Mouse (Mus musculus): ENCODE results near the gene Sftpd. TPM values are rescaled to one million over a fixed set of nuclear protein-coding genes. Genes with fewer than 3 reads are reported as not detected.

Sftpd gene
- not detected in 2 replicates for polyA plus RNA-seq (2012; rRNA removed)

- Histone ChIP-seq H3K4me1 (ENCODE audit: control insufficient read depth, insufficient read depth, insufficient read length) (no peaks in the 10 kb centered on the region), H3K4me3 (ENCODE audit: extremely low read depth, insufficient read depth, insufficient read length) (no peak within 1 kb of the TSS), H3K27me3 (ENCODE audit: control insufficient read depth, insufficient read depth, low read length) (no peaks in the 10 kb centered on the region), H3K27ac (ENCODE audit: insufficient read depth, low read length) (no peak within 1 kb of the TSS), H3K36me3 (ENCODE audit: control insufficient read depth, insufficient read depth, low read length) (no peaks in the 10 kb centered on the region)
- no peak for DNase-seq (ENCODE audit: low read depth in 1 of 2, low spot score in 2 of 2)
- WGBS = 79% methylated on average over 4 of the region's 4 CpGs
- TF ChIP-seq POLR2A (IDR thresholded peaks at IDR 0.05; ENCODE audit: low read depth, low read length) = no peak
- TF ChIP-seq CTCF (IDR thresholded peaks at IDR 0.05; ENCODE audit: extremely low read depth, insufficient read depth, insufficient read length, insufficient replicate concordance) = no peak
Observed at GRCm38 (mm10) chr14:41185059-41185821, at the start of gene Sftpd. Gene Sftpd (minus strand): TSS chr14:41185149.

- Histone ChIP-seq H3K4me3 (ENCODE audit: extremely low read depth, insufficient read depth, insufficient read length) (no peak overlapping the region), H3K4me1 (ENCODE audit: control insufficient read depth, insufficient read depth, insufficient read length) (no peaks in the 10 kb centered on the region), H3K36me3 (ENCODE audit: control insufficient read depth, insufficient read depth, low read length) (no peaks in the 10 kb centered on the region), H3K27me3 (ENCODE audit: control insufficient read depth, insufficient read depth, low read length) (no peaks in the 10 kb centered on the region), H3K27ac (ENCODE audit: insufficient read depth, low read length) (no peak overlapping the region)
- DNase-seq (ENCODE audit: low read depth in 1 of 2, low spot score in 2 of 2) = no peak
- TF ChIP-seq POLR2A (IDR thresholded peaks at IDR 0.05; ENCODE audit: low read depth, low read length) (no peak), CTCF (IDR thresholded peaks at IDR 0.05; ENCODE audit: extremely low read depth, insufficient read depth, insufficient read length, insufficient replicate concordance) (no peak)
- WGBS = 39% methylated on average over 6 of the region's 6 CpGs
Observed at GRCm38 (mm10) chr14:41198037-41198730, 13.2 kb upstream of the Sftpd start.

DNA sequence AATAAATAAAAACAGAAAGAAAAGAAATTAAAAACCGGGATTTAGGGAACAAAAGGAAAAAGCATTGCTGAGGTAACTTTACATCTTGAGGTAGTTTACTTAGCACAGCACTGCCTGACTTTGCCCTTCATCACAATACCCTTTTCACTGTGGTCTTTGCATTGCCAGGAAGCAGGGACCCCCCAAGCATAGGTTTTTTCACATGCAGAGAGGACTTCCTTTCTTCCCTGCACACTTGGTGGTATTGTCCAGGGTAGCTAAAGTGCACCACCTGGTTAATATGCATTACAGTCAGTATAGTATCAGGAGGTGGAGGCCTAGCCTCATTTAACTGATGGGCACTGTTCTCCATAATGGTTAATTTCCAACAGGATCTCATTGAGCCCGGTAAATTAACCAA lies 4.5 kb upstream of the Sftpd start:
- no peaks in the 10 kb centered on the region for H3K27me3 ChIP-seq (ENCODE audit: control insufficient read depth, insufficient read depth, low read length)
- no peak for DNase-seq (ENCODE audit: low read depth in 1 of 2, low spot score in 2 of 2)
- no peak overlapping the region for H3K4me3 ChIP-seq (ENCODE audit: extremely low read depth, insufficient read depth, insufficient read length)
- H3K36me3 ChIP-seq (ENCODE audit: control insufficient read depth, insufficient read depth, low read length) = no peaks in the 10 kb centered on the region
- no peak overlapping the region for H3K27ac ChIP-seq (ENCODE audit: insufficient read depth, low read length)
- WGBS = 84% methylated on average over 2 of the region's 2 CpGs
- no peaks in the 10 kb centered on the region for H3K4me1 ChIP-seq (ENCODE audit: control insufficient read depth, insufficient read depth, insufficient read length)
- TF ChIP-seq POLR2A (IDR thresholded peaks at IDR 0.05; ENCODE audit: low read depth, low read length) (no peak), CTCF (IDR thresholded peaks at IDR 0.05; ENCODE audit: extremely low read depth, insufficient read depth, insufficient read length, insufficient replicate concordance) (no peak)

GRCm38 (mm10) chr14:41174802-41175201 lies 10.1 kb downstream of the Sftpd start:
- no peak for DNase-seq (ENCODE audit: low read depth in 1 of 2, low spot score in 2 of 2)
- 60% methylated on average over 1 of the region's 1 CpGs for WGBS
- H3K4me1 ChIP-seq (ENCODE audit: control insufficient read depth, insufficient read depth, insufficient read length) = no peaks in the 10 kb centered on the region

GRCm38 (mm10) chr14:41170514-41170913 lies 14.4 kb downstream of the Sftpd start:
- no peak for TF ChIP-seq CTCF (IDR thresholded peaks at IDR 0.05; ENCODE audit: extremely low read depth, insufficient read depth, insufficient read length, insufficient replicate concordance)
- WGBS = 79% methylated on average over 2 of the region's 2 CpGs
- Histone ChIP-seq H3K27ac (ENCODE audit: insufficient read depth, low read length) (no peak overlapping the region), H3K4me1 (ENCODE audit: control insufficient read depth, insufficient read depth, insufficient read length) (no peaks in the 10 kb centered on the region), H3K4me3 (ENCODE audit: extremely low read depth, insufficient read depth, insufficient read length) (no peak overlapping the region), H3K36me3 (ENCODE audit: control insufficient read depth, insufficient read depth, low read length) (no peaks in the 10 kb centered on the region), H3K27me3 (ENCODE audit: control insufficient read depth, insufficient read depth, low read length) (no peaks in the 10 kb centered on the region)
- DNase-seq (ENCODE audit: low read depth in 1 of 2, low spot score in 2 of 2) = no peak

More at GRCm38 (mm10) chr14:41174802-41175201, 10.1 kb downstream of the Sftpd start:
- Histone ChIP-seq H3K27me3 (ENCODE audit: control insufficient read depth, insufficient read depth, low read length) (no peaks in the 10 kb centered on the region), H3K4me3 (ENCODE audit: extremely low read depth, insufficient read depth, insufficient read length) (no peak overlapping the region), H3K27ac (ENCODE audit: insufficient read depth, low read length) (no peak overlapping the region), H3K36me3 (ENCODE audit: control insufficient read depth, insufficient read depth, low read length) (no peaks in the 10 kb centered on the region)
- TF ChIP-seq CTCF (IDR thresholded peaks at IDR 0.05; ENCODE audit: extremely low read depth, insufficient read depth, insufficient read length, insufficient replicate concordance) (no peak), POLR2A (IDR thresholded peaks at IDR 0.05; ENCODE audit: low read depth, low read length) (no peak)

DNA sequence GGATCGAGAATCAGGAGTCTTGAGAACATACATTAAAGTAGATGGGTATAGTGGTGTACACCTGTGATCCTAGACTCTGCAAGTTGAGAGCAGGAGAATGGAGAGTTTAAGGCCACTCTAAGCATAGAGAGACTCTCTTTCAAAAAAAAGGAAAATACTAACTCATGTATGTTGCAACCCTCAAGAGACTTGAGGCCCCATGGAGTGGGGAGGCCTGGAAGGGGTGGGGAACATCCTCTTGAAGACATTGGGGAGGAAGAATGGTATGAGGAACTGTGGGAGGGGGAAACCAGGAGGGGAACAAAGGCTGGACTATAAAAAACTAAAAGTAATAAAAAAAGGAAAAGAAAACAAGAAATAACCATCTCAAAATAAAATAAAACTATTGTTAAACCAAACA lies 16.4 kb downstream of the Sftpd start:
- H3K4me3 ChIP-seq (ENCODE audit: extremely low read depth, insufficient read depth, insufficient read length) = no peak overlapping the region
- no peaks in the 10 kb centered on the region for H3K36me3 ChIP-seq (ENCODE audit: control insufficient read depth, insufficient read depth, low read length)
- DNase-seq (ENCODE audit: low read depth in 1 of 2, low spot score in 2 of 2) = no peak
- H3K27me3 ChIP-seq (ENCODE audit: control insufficient read depth, insufficient read depth, low read length) = no peaks in the 10 kb centered on the region
- no peak overlapping the region for H3K27ac ChIP-seq (ENCODE audit: insufficient read depth, low read length)
- WGBS = 86% methylated on average over 1 of the region's 1 CpGs
- TF ChIP-seq CTCF (IDR thresholded peaks at IDR 0.05; ENCODE audit: extremely low read depth, insufficient read depth, insufficient read length, insufficient replicate concordance) (no peak), POLR2A (IDR thresholded peaks at IDR 0.05; ENCODE audit: low read depth, low read length) (no peak)
- no peaks in the 10 kb centered on the region for H3K4me1 ChIP-seq (ENCODE audit: control insufficient read depth, insufficient read depth, insufficient read length)

GRCm38 (mm10) chr14:41167278-41167677 lies 17.7 kb downstream of the Sftpd start:
- 29% methylated on average over 5 of the region's 5 CpGs for WGBS
- DNase-seq (ENCODE audit: low read depth in 1 of 2, low spot score in 2 of 2) = no peak
- H3K27me3 ChIP-seq (ENCODE audit: control insufficient read depth, insufficient read depth, low read length) = no peaks in the 10 kb centered on the region
- TF ChIP-seq CTCF (IDR thresholded peaks at IDR 0.05; ENCODE audit: extremely low read depth, insufficient read depth, insufficient read length, insufficient replicate concordance) (no peak), POLR2A (IDR thresholded peaks at IDR 0.05; ENCODE audit: low read depth, low read length) (no peak)
- H3K27ac ChIP-seq (ENCODE audit: insufficient read depth, low read length) = no peak overlapping the region
- H3K4me1 ChIP-seq (ENCODE audit: control insufficient read depth, insufficient read depth, insufficient read length) = no peaks in the 10 kb centered on the region
- H3K36me3 ChIP-seq (ENCODE audit: control insufficient read depth, insufficient read depth, low read length) = no peaks in the 10 kb centered on the region
- H3K4me3 ChIP-seq (ENCODE audit: extremely low read depth, insufficient read depth, insufficient read length) = no peak overlapping the region
